Mouse (Mus musculus) intestine, embryonic 14.5 days (tissue): ENCODE measurements around the gene Afap1l2. TPM values are rescaled to one million over a fixed set of nuclear protein-coding genes. Genes with fewer than 3 reads are reported as not detected.

Experiments used
- ATAC-seq: fragments of 200-750 bp; cut with Nextera tagmentation; replicated peaks from 2 replicates; pipeline ENCODE4 v1.8.0; 2017; ENCODE audit warnings: low read depth, moderate number of reproducible peaks, moderate TSS enrichment, moderate library complexity; ENCODE audit not compliant: low FRiP score, low TSS enrichment
- DNase-seq: peaks from one replicate; pipeline ENCODE4 v3.0.0-alpha.2; 2018; ENCODE audit warnings: low spot score
- H3K27ac ChIP-seq: fragments of 300-500 bp; sonication (generic); 2 replicates; pipeline ENCODE4 v1.5.1; 2014; ENCODE audit warnings: low read depth, mild to moderate bottlenecking, control low read depth
- H3K27me3 ChIP-seq: fragments of 300-500 bp; sonication (generic); replicated peaks from 2 replicates; pipeline ENCODE4 v1.6.1; 2014; ENCODE audit warnings: low read length, control low read depth; ENCODE audit not compliant: control insufficient read depth, insufficient read depth
- H3K36me3 ChIP-seq: fragments of 300-500 bp; sonication (generic); 2 replicates; pipeline ENCODE4 v1.6.1; 2014; ENCODE audit warnings: low read length, control low read depth; ENCODE audit not compliant: control insufficient read depth, insufficient read depth
- H3K4me1 ChIP-seq: fragments of 300-500 bp; sonication (generic); replicated peaks from 2 replicates; pipeline ENCODE4 v1.6.1; 2014; ENCODE audit warnings: low read length, control low read depth, mixed read lengths; ENCODE audit not compliant: control insufficient read depth, insufficient read depth
- H3K4me2 ChIP-seq: fragments of 300-500 bp; sonication (generic); 2 replicates; pipeline ENCODE4 v1.6.1; 2014; ENCODE audit warnings: low read length
- H3K4me3 ChIP-seq: fragments of 300-500 bp; sonication (generic); 2 replicates; pipeline ENCODE4 v1.5.1; 2014; ENCODE audit warnings: low read depth, low read length, control low read depth, mixed read lengths
- H3K9ac ChIP-seq: fragments of 300-500 bp; sonication (generic); 2 replicates; pipeline ENCODE4 v1.6.1; 2014; ENCODE audit warnings: mild to moderate bottlenecking, low read length
- H3K9me3 ChIP-seq: fragments of 300-500 bp; sonication (generic); 2 replicates; pipeline ENCODE4 v1.6.1; 2016; ENCODE audit warnings: low read length, control low read depth; ENCODE audit not compliant: control insufficient read depth
- WGBS: fragments of 180-500 bp; shearing (Covaris S2); extraction: QIAGEN DNeasy Blood & Tissue Kit; methylation state at CpG from one replicate; pipeline ENCODE4 v1.1.7; 2014; 5-methylcytosine and 5-hydroxymethylcytosine counted together
- polyA plus RNA-seq: library from polyadenylated mRNA; unstranded; fragments of >200 nt; fragmentation: Nextera tagmentation; extraction: Ambion mirVana; gene quantifications from 2 replicates; pipeline ENCODE4 v1.2.1, GENCODE M21; 2014

The Afap1l2 gene
- polyA plus RNA-seq, 1 experiment from 2014 or later: 21.0 TPM

GRCm38 (mm10) chr19:57001926-57002325 is 6.1 kb downstream of the Afap1l2 start:
- Histone ChIP-seq H3K36me3 (no peaks in the 10 kb centered on the region), H3K9me3 (no peaks in the 10 kb centered on the region), H3K27me3 (no peaks in the 10 kb centered on the region), H3K4me3 (no peak overlapping the region), H3K27ac (no peak overlapping the region), H3K4me1 (peaks cover 60% of the 10 kb centered on the region), H3K4me2 (no peak overlapping the region), H3K9ac (no peak overlapping the region)
- WGBS: 83% methylated on average over 4 of the region's 4 CpGs
- DNase-seq (no peak), ATAC-seq (no peak)

DNA sequence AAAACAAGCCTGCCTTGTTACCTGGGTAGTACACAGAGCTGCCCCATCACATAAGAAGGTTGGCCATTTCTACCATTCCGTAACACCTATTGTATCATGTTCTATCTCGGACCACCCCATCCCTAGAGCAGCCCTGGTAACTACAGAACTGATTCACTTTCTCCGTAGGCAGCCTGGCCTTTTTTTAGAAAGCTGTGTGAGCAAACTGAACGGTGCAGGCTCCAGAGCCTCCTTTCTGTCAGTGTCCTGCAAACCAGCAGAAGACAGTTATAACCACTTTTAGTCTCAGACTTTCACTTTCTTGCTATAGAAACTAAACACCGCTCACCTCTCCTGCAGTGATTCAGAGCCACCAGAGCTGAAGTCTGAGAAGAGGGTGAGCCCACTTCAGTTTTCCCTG is 7.4 kb downstream of the Afap1l2 start:
- H3K27me3 ChIP-seq: no peaks in the 10 kb centered on the region
- 78% methylated on average over 5 of the region's 5 CpGs for WGBS

DNA sequence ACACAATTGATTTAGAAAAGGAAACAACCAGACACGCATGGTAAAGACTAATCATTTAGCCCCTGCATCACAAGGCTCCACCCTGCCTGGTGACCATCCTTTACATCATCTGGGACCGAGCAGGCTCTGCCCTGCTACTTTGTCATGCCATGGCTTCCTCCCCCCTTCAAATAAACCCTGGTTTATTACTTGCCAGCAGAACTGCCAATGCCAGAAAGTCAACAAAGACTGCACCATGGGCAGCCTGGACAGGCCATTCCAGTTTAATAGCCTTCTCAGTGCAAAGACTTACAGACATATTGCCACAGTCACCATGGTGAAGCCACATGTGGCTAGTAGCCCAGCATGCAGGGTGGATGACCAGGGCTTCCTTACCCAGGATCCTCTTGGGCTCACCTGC is 8.2 kb downstream of the Afap1l2 start:
- H3K9ac ChIP-seq: no peak overlapping the region
- H3K4me1 ChIP-seq: peaks cover 58% of the 10 kb centered on the region
- DNase-seq (no peak), ATAC-seq (no peak)
- H3K4me2 ChIP-seq: no peak overlapping the region
- H3K27me3 ChIP-seq: no peaks in the 10 kb centered on the region
- 52% methylated on average over 2 of the region's 2 CpGs for WGBS
- H3K36me3 ChIP-seq: no peaks in the 10 kb centered on the region
- H3K9me3 ChIP-seq: no peaks in the 10 kb centered on the region
- no peak overlapping the region for H3K27ac ChIP-seq
- no peak overlapping the region for H3K4me3 ChIP-seq

More for the DNA sequence above, 7.4 kb downstream of the Afap1l2 start:
- Histone ChIP-seq H3K9me3 (no peaks in the 10 kb centered on the region), H3K4me2 (no peak overlapping the region), H3K4me3 (no peak overlapping the region), H3K27ac (peak overlapping the region; percentile 22; the same call in 1 of the 2 replicates), H3K9ac (no peak overlapping the region), H3K4me1 (peaks cover 64% of the 10 kb centered on the region), H3K36me3 (no peaks in the 10 kb centered on the region)
- DNase-seq (no peak), ATAC-seq (no peak)

DNA sequence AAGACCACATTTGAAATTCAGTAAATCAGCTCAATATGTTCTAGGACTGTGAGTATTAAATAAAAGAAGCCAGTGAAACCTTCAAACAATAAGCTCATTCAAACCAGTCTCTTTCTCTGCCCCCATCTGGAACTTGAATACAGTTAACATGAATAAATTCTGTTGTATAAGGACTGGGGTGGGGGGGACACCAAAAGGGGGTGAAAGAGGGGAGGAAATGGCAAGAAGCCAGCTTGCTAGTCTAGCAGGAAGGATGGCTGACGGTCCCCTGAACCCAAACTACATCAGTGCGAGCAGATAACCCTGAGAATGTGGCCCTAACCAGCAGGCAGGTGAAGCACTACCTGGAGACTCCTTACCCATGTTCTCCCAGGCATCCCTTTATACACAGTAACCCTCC is 9.1 kb downstream of the Afap1l2 start:
- no peak for ATAC-seq
- Histone ChIP-seq H3K36me3 (no peaks in the 10 kb centered on the region), H3K4me2 (no peak overlapping the region), H3K27me3 (no peaks in the 10 kb centered on the region), H3K9me3 (no peaks in the 10 kb centered on the region), H3K9ac (no peak overlapping the region), H3K27ac (peak overlapping the region; percentile 64; the same call in 1 of the 2 replicates), H3K4me3 (no peak overlapping the region), H3K4me1 (peaks cover 60% of the 10 kb centered on the region)
- DNase-seq: no peak
- 71% methylated on average over 2 of the region's 2 CpGs for WGBS

GRCm38 (mm10) chr19:56998331-56998730 is 9.7 kb downstream of the Afap1l2 start:
- DNase-seq (no peak), ATAC-seq (no peak)
- Histone ChIP-seq H3K4me3 (no peak overlapping the region), H3K27ac (peak overlapping the region; percentile 64; the same call in 1 of the 2 replicates), H3K9ac (no peak overlapping the region), H3K4me2 (no peak overlapping the region), H3K9me3 (no peaks in the 10 kb centered on the region), H3K27me3 (no peaks in the 10 kb centered on the region), H3K4me1 (peaks cover 62% of the 10 kb centered on the region), H3K36me3 (no peaks in the 10 kb centered on the region)
- 61% methylated on average over 4 of the region's 4 CpGs for WGBS

DNA sequence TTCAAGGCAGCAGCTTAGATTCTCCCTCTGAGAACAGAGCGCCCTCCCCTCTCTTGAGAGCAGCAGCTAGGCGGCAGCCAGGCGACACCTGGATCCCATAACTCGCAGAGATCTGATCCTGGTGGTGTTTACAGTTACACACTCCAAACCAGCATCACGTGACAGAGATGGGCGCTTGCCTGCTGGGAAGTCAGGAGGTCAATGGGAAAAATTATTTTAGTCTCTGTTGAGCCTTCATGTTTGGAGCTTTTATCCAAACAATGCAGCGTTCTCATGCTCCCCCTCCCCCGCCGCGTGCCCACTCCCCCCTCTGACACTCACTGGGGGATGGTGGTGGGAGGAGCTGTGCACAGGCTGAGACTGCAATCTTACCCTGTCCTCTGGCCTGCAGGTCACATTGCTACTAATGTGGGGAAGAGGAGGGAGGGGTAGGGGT is 10.8 kb downstream of the Afap1l2 start:
- peak overlapping the region; percentile 20; the same call in 1 of the 2 replicates for H3K9ac ChIP-seq
- peak overlapping the region; percentile 39; the same call in 1 of the 2 replicates for H3K4me2 ChIP-seq
- H3K27me3 ChIP-seq: no peaks in the 10 kb centered on the region
- no peak overlapping the region for H3K4me3 ChIP-seq
- H3K27ac ChIP-seq: peak overlapping the region; percentile 85
- ATAC-seq: peak; percentile 88
- H3K4me1 ChIP-seq: peaks cover 50% of the 10 kb centered on the region
- peak; percentile 83 for DNase-seq
- H3K36me3 ChIP-seq: no peaks in the 10 kb centered on the region
- 1% methylated on average over 10 of the region's 10 CpGs for WGBS
- H3K9me3 ChIP-seq: no peaks in the 10 kb centered on the region

DNA sequence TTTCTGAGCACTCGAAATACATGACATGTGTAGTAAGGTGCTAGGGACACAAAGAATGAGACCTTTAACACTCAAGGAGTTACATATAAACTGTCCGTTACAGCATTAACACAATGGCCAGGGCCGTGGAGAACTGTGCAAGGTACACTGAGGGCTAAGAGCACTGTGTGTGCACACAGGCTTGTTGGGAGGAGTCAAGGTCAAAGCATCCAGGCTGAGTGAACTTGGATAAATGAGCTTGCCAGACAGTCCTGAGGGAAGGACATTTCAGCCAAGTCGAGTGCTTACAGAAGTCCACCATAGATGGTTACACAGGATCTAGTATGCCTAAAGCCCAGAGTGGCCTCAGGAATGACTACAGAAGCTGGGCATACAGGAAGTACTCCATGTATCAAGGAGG is 12.6 kb downstream of the Afap1l2 start:
- 74% methylated on average over 4 of the region's 4 CpGs for WGBS
- DNase-seq: no peak
- H3K27me3 ChIP-seq: no peaks in the 10 kb centered on the region
- no peak overlapping the region for H3K27ac ChIP-seq
- peaks cover 44% of the 10 kb centered on the region for H3K4me1 ChIP-seq
- H3K9ac ChIP-seq: no peak overlapping the region
- no peak overlapping the region for H3K4me3 ChIP-seq
- no peak for ATAC-seq
- H3K9me3 ChIP-seq: no peaks in the 10 kb centered on the region
- H3K36me3 ChIP-seq: no peaks in the 10 kb centered on the region
- H3K4me2 ChIP-seq: no peak overlapping the region

GRCm38 (mm10) chr19:56994653-56995052 is 13.4 kb downstream of the Afap1l2 start:
- ATAC-seq (no peak), DNase-seq (no peak)
- Histone ChIP-seq H3K36me3 (no peaks in the 10 kb centered on the region), H3K27me3 (no peaks in the 10 kb centered on the region), H3K4me3 (no peak overlapping the region), H3K27ac (no peak overlapping the region; the same call in 1 of the 2 replicates), H3K4me2 (no peak overlapping the region), H3K9me3 (no peaks in the 10 kb centered on the region), H3K9ac (no peak overlapping the region), H3K4me1 (peaks cover 45% of the 10 kb centered on the region)
- WGBS: 78% methylated on average over 4 of the region's 4 CpGs

DNA sequence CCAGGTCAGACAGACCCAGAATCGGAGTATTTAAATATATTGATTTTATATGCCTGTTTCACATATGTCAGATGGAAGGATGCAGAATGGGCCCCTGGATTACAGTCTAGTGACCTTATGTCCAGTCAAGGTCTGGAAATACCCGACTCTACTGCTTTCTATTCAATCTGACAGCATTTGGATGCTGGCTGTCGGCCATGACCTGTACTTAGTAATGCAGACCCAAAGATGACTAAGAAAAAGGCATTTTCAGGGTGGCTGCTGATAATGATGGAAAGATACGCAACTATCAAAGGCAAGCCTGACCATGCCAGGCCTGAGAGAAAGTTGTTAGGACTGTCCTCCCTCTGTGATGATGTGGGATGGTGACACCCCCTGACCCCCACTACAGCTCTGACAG is 14.3 kb downstream of the Afap1l2 start:
- H3K36me3 ChIP-seq: no peaks in the 10 kb centered on the region
- H3K27me3 ChIP-seq: no peaks in the 10 kb centered on the region
- H3K27ac ChIP-seq: no peak overlapping the region
- ATAC-seq (no peak), DNase-seq (no peak)
- no peaks in the 10 kb centered on the region for H3K9me3 ChIP-seq
- H3K4me3 ChIP-seq: no peak overlapping the region
- peaks cover 47% of the 10 kb centered on the region for H3K4me1 ChIP-seq
- H3K4me2 ChIP-seq: no peak overlapping the region
- WGBS: 74% methylated on average over 4 of the region's 4 CpGs
- H3K9ac ChIP-seq: no peak overlapping the region
